Mouse (Mus musculus): ENCODE measurements around the gene Mapre1.

Gene Mapre1

GRCm38 (mm10) chr2:153778638-153779362 is 37.7 kb downstream of the Mapre1 start:
- DNase-seq: peak; percentile 86

DNA sequence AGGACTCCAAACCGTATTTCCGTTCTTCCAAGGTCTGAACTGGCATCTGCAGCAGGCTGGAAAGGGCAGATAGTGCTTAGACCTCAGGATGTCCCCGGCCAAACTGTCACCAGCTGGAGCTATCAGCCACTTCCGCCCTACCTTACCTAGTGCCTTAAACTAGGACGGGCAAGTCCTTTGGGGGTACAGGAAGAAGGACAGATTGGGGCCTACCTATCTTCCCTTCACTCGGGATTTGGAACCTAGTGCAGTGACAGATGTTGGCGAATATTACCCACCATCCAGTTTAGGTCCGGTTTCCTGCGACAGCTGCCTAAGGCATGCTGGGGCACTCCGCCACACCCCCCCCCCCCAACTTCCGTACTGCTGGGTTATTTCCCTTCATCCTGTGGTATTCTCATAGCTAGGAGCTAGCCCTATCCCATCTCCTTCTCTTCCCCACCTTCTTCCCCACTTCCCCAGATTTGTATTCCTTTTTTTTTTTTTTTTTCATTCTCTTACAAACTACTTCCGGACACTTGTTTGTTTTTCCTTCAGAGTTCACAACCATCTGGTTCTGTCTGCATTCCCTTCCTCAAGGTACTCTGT is 38.4 kb downstream of the Mapre1 start, which contains the start of gene Efcab8:
TSS of gene Efcab8 (plus strand) at position 538 of the 588 bp plus-strand sequence.
- peak; percentile 6 for DNase-seq

GRCm38 (mm10) chr2:153781181-153781580 is 40.1 kb downstream of the Mapre1 start:
- DNase-seq: no peak

DNA sequence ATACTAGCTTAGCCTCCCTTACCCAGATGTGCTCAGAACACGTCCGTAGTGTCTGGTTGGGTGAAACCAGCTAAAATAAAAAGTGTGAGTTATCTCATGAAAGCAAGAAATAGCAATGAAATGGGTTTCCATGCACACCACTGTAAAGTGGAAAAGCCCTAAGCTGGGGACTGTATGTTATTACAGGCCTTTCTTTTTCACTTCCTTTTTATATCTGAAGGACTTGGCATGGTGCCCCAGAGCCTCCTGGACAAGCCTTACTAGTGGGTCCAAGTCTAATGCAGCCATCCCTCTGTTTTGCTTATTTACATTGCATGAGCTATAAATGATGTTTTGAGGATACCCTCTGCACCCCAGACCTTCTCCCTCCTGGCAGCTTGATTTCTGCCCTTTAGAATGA is 43.6 kb downstream of the Mapre1 start:
- peak; percentile 46 for DNase-seq

DNA sequence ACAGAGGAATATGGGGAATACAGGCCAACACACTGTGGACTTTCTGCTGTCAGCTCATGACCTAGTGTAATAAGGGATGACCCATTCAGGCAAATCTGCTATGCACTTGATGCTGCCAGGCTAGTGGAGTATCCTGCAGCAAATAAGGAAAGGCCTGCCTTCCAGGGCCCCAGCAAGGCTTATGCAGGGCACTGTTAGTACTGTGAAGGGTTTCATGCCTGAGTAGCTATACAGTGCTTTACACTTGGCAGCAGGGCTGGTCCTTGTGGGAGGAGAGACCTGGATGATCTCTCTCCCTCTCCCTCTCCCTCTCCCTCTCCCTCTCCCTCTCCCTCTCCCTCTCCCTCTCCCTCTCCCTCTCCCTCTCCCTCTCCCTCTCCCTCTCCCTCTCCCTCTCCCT is 52.3 kb downstream of the Mapre1 start:
- no peak for DNase-seq

GRCm38 (mm10) chr2:153795090-153795489 is 54.0 kb downstream of the Mapre1 start:
- DNase-seq: peak; percentile 33

DNA sequence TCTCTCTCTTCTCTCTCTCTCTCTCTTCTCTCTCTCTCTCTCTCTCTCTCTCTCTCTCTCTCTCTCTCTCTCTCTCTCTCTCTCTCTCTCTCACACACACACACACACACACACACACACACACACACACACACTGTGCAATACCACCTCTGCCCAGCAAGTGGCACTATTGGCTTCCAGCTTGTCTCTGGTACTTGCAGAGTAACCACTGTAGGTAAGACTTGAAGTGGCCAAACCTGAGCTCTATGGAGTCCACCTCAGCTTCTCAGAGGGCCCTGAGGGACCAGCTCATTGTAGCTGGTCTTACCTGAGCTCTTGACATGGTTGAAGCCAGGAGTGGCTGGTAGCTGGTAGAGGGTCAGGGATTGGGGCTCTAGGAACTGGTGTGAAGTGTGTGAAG is 66.4 kb downstream of the Mapre1 start:
- DNase-seq: peak; percentile 57

DNA sequence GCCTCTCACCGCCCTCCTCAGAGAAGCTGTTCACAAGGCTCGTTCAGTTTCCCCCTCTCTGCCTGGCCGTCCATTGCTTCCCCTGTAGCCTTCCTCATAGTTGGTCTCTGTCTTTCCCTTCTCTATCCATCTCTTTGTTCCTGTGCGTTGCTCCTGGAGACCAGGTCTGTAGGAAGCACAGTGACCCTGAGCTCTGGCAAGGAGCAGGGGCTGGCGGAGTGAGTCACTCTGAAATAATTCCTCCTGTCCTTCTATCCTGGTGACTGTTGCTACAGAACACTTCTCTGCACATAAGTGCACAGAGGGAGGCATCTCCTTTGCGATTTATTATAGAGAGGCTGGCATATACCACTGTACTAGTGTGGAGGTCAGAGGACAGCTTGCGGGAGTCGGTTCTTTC is 67.1 kb downstream of the Mapre1 start:
- no peak for DNase-seq

GRCm38 (mm10) chr2:153808841-153809240 is 67.8 kb downstream of the Mapre1 start:
- DNase-seq: no peak

DNA sequence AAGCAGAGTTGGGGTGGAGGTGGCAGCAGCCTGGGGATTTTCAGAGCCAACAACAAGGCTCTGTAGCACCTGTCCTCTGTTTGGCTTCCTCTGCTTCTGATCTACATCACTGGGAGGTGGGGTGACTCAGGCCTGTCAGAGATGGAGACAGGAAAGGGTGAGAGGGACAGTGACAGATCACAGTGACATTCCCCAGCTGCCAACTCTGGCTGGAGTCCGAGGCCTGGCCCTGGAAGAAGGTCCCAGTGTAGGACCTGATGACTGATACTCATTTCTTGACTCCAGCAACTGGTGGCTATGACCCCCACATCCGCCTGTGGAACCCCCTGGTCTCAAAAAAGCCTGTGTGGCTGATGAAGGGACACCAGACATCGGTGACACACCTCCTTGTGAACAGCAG is 68.8 kb downstream of the Mapre1 start:
- DNase-seq: peak; percentile 5

GRCm38 (mm10) chr2:153822005-153822543 is 81.0 kb downstream of the Mapre1 start:
- DNase-seq: no peak
